Mouse (Mus musculus) heart, adult 2 months (tissue): ENCODE results near the gene Rnase2b.

Experiments
- CTCF ChIP-seq: fragments of 200-600 bp; IDR thresholded peaks from 2 replicates; pipeline ENCODE4 v1.8.1; 2022; ENCODE audit warnings: antibody characterized with exemption, mild to moderate bottlenecking, moderate library complexity
- POLR2A ChIP-seq: fragments of 200-500 bp; IDR thresholded peaks from 2 replicates; pipeline ENCODE4 v1.6.1; 2011; ENCODE audit warnings: mild to moderate bottlenecking, low read depth, low read length, control low read depth; ENCODE audit not compliant: insufficient read depth

DNA sequence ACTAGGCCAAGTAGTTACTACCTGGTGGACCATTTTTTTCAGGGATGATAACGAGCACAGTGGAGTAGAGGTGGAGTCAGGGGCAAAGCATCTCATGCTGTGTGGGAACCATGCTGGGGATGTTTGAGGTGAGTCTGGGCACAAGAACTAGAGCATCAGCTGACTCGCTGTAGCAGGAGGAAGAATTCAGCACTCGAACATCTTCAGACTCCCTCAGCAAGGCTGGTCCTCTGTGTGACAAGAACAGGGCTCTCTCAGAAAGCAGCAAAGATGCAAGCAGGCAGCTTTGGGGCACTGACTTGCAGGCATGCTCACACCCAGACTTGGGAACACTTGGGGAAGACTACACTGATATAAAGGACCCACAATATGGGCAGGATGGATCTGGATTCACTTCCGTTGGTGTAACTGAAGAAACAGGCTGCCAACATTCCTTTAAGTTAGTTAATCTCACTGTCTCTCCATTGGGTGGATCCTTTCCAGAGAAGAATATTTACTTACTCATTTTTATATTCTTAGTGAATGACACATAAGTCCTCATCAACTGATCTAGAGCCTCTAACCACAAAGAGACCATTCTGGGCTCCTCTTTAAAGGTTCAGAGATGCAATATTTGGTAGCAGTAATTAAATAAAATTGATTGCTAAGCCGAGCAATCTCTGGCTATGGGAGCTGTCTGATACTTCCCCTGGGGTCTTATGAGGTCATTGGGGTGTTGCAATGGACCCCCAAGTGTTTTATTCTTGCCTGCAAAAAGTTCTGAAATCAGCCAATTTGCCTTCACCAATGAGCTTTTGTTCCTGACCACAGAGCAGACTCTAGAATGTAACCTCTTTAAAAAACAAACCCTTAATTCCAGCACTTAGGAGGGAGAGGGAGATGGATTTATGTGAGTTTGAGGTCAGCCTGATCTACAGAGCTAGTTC, 37.3 kb downstream of the Rnase2b start, which contains the start of gene Ang2:
- TF ChIP-seq CTCF = no peak
- TF ChIP-seq POLR2A = no peak
